Mouse (Mus musculus) liver, postnatal 0 days (tissue): ENCODE measurements around the gene Ccdc9. TPM values are rescaled to one million over a fixed set of nuclear protein-coding genes. Genes with fewer than 3 reads are reported as not detected.
"Not testable (repeated sequence)": the region's sequence is repeated elsewhere in the genome, so short reads cannot be mapped to it uniquely, and the experiment has no call there.

Experiments
- ATAC-seq: fragments of 200-750 bp; cut with Nextera tagmentation; 2 replicates; pipeline ENCODE4 v1.8.0; 2017; ENCODE audit warnings: mild to moderate bottlenecking, moderate library complexity
- DNase-seq: peaks from one replicate; pipeline ENCODE4 v3.0.0-alpha.2; 2016
- H3K27ac ChIP-seq: fragments of 300-500 bp; sonication (generic); 2 replicates; pipeline ENCODE4 v1.5.1; 2014; ENCODE audit warnings: antibody characterized with exemption, moderate library complexity, mild to moderate bottlenecking, low read depth
- H3K27me3 ChIP-seq: fragments of 300-500 bp; sonication (generic); 2 replicates; pipeline ENCODE4 v1.6.1; 2014; ENCODE audit warnings: low read length, control low read depth, mixed read lengths; ENCODE audit not compliant: insufficient read depth
- H3K36me3 ChIP-seq: fragments of 300-500 bp; sonication (generic); replicated peaks from 2 replicates; pipeline ENCODE4 v1.6.1; 2014; ENCODE audit warnings: mild to moderate bottlenecking, control low read depth, low read length, moderate library complexity, mixed read lengths; ENCODE audit not compliant: insufficient read depth
- H3K4me1 ChIP-seq: fragments of 300-500 bp; sonication (generic); 2 replicates; pipeline ENCODE4 v1.6.1; 2014; ENCODE audit warnings: antibody characterized with exemption, mild to moderate bottlenecking, control low read depth; ENCODE audit not compliant: insufficient read depth
- H3K4me2 ChIP-seq: fragments of 300-500 bp; sonication (generic); 2 replicates; pipeline ENCODE4 v1.6.1; 2014; ENCODE audit warnings: low read depth, mild to moderate bottlenecking, low read length, moderate library complexity, mixed read lengths
- H3K4me3 ChIP-seq: fragments of 300-500 bp; sonication (generic); 2 replicates; pipeline ENCODE4 v1.5.1; 2014; ENCODE audit warnings: low read depth, low read length
- H3K9ac ChIP-seq: fragments of 300-500 bp; sonication (generic); replicated peaks from 2 replicates; pipeline ENCODE4 v1.6.1; 2014; ENCODE audit warnings: mild to moderate bottlenecking, moderate library complexity
- H3K9me3 ChIP-seq: fragments of 300-500 bp; sonication (generic); 2 replicates; pipeline ENCODE4 v1.6.1; 2016; ENCODE audit warnings: mild to moderate bottlenecking, control low read depth, low read length, mixed read lengths
- CTCF ChIP-seq: sonication (generic); IDR thresholded peaks from 2 replicates; pipeline ENCODE4 v1.5.1; 2016; ENCODE audit warnings: antibody characterized with exemption, low read depth
- EP300 ChIP-seq: IDR thresholded peaks from 2 replicates; pipeline ENCODE4 v1.6.1; 2016; ENCODE audit warnings: antibody characterized with exemption, low read depth, mild to moderate bottlenecking
- WGBS: fragments of 180-500 bp; shearing (Covaris S2); extraction: QIAGEN DNeasy Blood & Tissue Kit; methylation state at CpG from one replicate; pipeline ENCODE4 v1.1.7; 2014; ENCODE audit not compliant: insufficient replicate concordance; 5-methylcytosine and 5-hydroxymethylcytosine counted together
- polyA plus RNA-seq: library from polyadenylated mRNA; unstranded; fragments of >200 nt; fragmentation: Nextera tagmentation; extraction: Ambion mirVana; gene quantifications from 2 replicates; pipeline ENCODE4 v1.2.1, GENCODE M21; 2015

Gene Ccdc9
- polyA plus RNA-seq, 1 experiment from 2014 or later = 5.7 TPM

DNA sequence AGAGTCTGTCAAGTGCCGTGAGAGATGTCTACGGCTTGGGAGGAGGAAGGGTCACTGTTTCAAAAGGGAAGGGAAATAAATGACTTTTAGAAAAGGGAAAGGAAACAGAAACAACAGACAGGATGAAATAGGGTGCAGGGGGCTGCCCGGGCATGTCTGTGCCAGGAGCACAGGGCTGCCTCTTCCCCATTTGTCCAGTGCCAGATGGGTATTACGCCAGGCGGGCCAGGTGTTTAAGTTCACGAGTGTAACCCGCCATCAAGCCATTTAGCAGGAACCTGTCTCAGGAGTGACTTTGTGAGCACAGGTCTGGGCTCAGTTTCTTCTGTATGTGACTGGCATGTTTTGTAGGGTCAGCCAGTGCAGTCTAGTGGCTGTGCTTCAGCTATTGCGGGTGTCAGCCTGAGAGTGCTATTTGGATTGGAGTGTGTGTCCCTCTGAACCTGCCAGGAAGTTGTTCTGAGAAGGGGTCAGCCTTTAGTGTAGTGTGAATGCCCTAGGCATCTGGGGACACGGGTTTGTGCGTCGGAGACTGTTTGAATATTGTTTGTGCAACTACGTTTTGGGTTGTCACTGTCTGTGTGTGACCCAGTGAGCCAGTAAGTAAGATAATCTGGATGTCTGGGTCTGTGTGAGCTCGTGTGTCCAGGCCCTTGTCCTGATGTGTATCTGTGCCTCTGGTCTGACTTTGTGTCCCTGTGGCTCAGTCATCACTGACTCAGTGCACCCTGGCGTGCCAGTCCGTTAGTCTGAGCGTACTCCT is 22.1 kb upstream of the Ccdc9 start:
- TF ChIP-seq EP300 (no peak), CTCF (no peak)
- ATAC-seq (peak; percentile 1), DNase-seq (peak; percentile 51)
- Histone ChIP-seq H3K9ac (peak overlapping the region; percentile 95), H3K27ac (peak overlapping the region; percentile 99), H3K4me1 (peaks cover 39% of the 10 kb centered on the region), H3K9me3 (no peaks in the 10 kb centered on the region), H3K27me3 (peaks cover 2% of the 10 kb centered on the region; the same call in 1 of the 2 replicates), H3K4me2 (peak overlapping the region; percentile 100), H3K36me3 (no peaks in the 10 kb centered on the region), H3K4me3 (peak overlapping the region; percentile 81)
- 27% methylated on average over 16 of the region's 16 CpGs for WGBS

GRCm38 (mm10) chr7:16308093-16308492 is 21.5 kb upstream of the Ccdc9 start, which contains the start of gene Bbc3:
Gene Bbc3, plus strand, starts transcription at chr7:16308393.
- not testable (repeated sequence) for ATAC-seq, H3K27me3 ChIP-seq, DNase-seq, H3K36me3 ChIP-seq, H3K9me3 ChIP-seq
- Histone ChIP-seq H3K4me2 (peak within 1 kb of the TSS; percentile 100), H3K9ac (peak within 1 kb of the TSS; percentile 95), H3K4me3 (peak within 1 kb of the TSS; percentile 81), H3K27ac (peak within 1 kb of the TSS; percentile 99), H3K4me1 (peaks cover 34% of the 10 kb centered on the region)
- 31% methylated on average over 1 of the region's 1 CpGs for WGBS

GRCm38 (mm10) chr7:16307141-16307540 is 20.5 kb upstream of the Ccdc9 start:
- ATAC-seq, H3K27ac ChIP-seq, H3K9me3 ChIP-seq, DNase-seq, H3K4me2 ChIP-seq, H3K4me3 ChIP-seq, H3K9ac ChIP-seq, H3K36me3 ChIP-seq, H3K27me3 ChIP-seq: not testable (repeated sequence)
- peaks cover 25% of the 10 kb centered on the region for H3K4me1 ChIP-seq
- 69% methylated on average over 6 of the region's 6 CpGs for WGBS

GRCm38 (mm10) chr7:16299419-16300035 is 12.9 kb upstream of the Ccdc9 start:
- Histone ChIP-seq H3K27ac (no peak overlapping the region), H3K4me2 (peak overlapping the region; percentile 54), H3K9ac (no peak overlapping the region), H3K4me1 (peaks cover 22% of the 10 kb centered on the region), H3K36me3 (no peaks in the 10 kb centered on the region), H3K4me3 (peak overlapping the region; percentile 4; the same call in 1 of the 2 replicates), H3K27me3 (peaks cover 14% of the 10 kb centered on the region), H3K9me3 (no peaks in the 10 kb centered on the region)
- peak; percentile 76 for DNase-seq
- ATAC-seq = no peak
- WGBS = 5% methylated on average over 52 of the region's 52 CpGs
- TF ChIP-seq EP300 (no peak), CTCF (no peak)

- whole genome bisulfite sequencing = 73% methylated on average over 5 of the region's 5 CpGs
- H3K9me3 ChIP-seq = no peaks in the 10 kb centered on the region
- H3K9ac ChIP-seq = no peak overlapping the region
- no peak overlapping the region for H3K4me2 ChIP-seq
- no peak overlapping the region for H3K4me3 ChIP-seq
- TF ChIP-seq CTCF (no peak), EP300 (no peak)
- DNase-seq (no peak), ATAC-seq (no peak)
- peaks cover 14% of the 10 kb centered on the region for H3K27me3 ChIP-seq
- H3K36me3 ChIP-seq = no peaks in the 10 kb centered on the region
- peaks cover 22% of the 10 kb centered on the region for H3K4me1 ChIP-seq
- no peak overlapping the region for H3K27ac ChIP-seq
Measured at GRCm38 (mm10) chr7:16298927-16299326, 12.3 kb upstream of the Ccdc9 start.

GRCm38 (mm10) chr7:16297616-16298015 is 11.0 kb upstream of the Ccdc9 start:
- peaks cover 22% of the 10 kb centered on the region for H3K4me1 ChIP-seq
- no peak overlapping the region for H3K9ac ChIP-seq
- ATAC-seq (no peak), DNase-seq (no peak)
- H3K36me3 ChIP-seq = no peaks in the 10 kb centered on the region
- peaks cover 14% of the 10 kb centered on the region for H3K27me3 ChIP-seq
- WGBS = 65% methylated on average over 2 of the region's 2 CpGs
- no peaks in the 10 kb centered on the region for H3K9me3 ChIP-seq
- no peak overlapping the region for H3K4me2 ChIP-seq
- H3K27ac ChIP-seq = no peak overlapping the region; the same call in 1 of the 2 replicates
- no peak overlapping the region for H3K4me3 ChIP-seq
- TF ChIP-seq EP300 (no peak), CTCF (no peak)
